Mouse (Mus musculus) midbrain, embryonic 14.5 days (tissue): ENCODE measurements around the gene Areg. TPM values are rescaled to one million over a fixed set of nuclear protein-coding genes. Genes with fewer than 3 reads are reported as not detected.

ENCODE experiments used
- ATAC-seq: fragments of 200-750 bp; cut with Nextera tagmentation; 2 replicates; pipeline ENCODE4 v1.8.0; 2017; ENCODE audit warnings: moderate number of reproducible peaks, moderate library complexity; ENCODE audit not compliant: low FRiP score, low TSS enrichment
- DNase-seq: peaks from one replicate; pipeline ENCODE4 v3.0.0-alpha.2; 2015
- H3K27ac ChIP-seq: fragments of 300-500 bp; sonication (generic); replicated peaks from 2 replicates; pipeline ENCODE4 v1.5.1; 2014; ENCODE audit warnings: mild to moderate bottlenecking, low read depth, low read length, moderate library complexity
- H3K27me3 ChIP-seq: fragments of 300-500 bp; sonication (generic); 2 replicates; pipeline ENCODE4 v1.6.1; 2014; ENCODE audit warnings: low read length, control low read depth, mixed read lengths; ENCODE audit not compliant: control insufficient read depth, insufficient read depth
- H3K36me3 ChIP-seq: fragments of 300-500 bp; sonication (generic); 2 replicates; pipeline ENCODE4 v1.6.1; 2014; ENCODE audit warnings: low read length, control low read depth; ENCODE audit not compliant: control insufficient read depth, insufficient read depth
- H3K4me1 ChIP-seq: fragments of 300-500 bp; sonication (generic); 2 replicates; pipeline ENCODE4 v1.6.1; 2014; ENCODE audit warnings: mild to moderate bottlenecking, antibody characterized with exemption, low read length, control low read depth; ENCODE audit not compliant: control insufficient read depth, insufficient read depth
- H3K4me2 ChIP-seq: fragments of 300-500 bp; sonication (generic); 2 replicates; pipeline ENCODE4 v1.6.1; 2014; ENCODE audit warnings: mild to moderate bottlenecking, low read length, moderate library complexity
- H3K4me3 ChIP-seq: fragments of 300-500 bp; sonication (generic); replicated peaks from 2 replicates; pipeline ENCODE4 v1.5.1; 2014; ENCODE audit warnings: low read depth, low read length
- H3K9ac ChIP-seq: fragments of 300-500 bp; sonication (generic); replicated peaks from 2 replicates; pipeline ENCODE4 v1.6.1; 2014; ENCODE audit warnings: mild to moderate bottlenecking, low read length, moderate library complexity
- H3K9me3 ChIP-seq: fragments of 300-500 bp; sonication (generic); 2 replicates; pipeline ENCODE4 v1.6.1; 2016; ENCODE audit warnings: low read length, control low read depth, mixed read lengths; ENCODE audit not compliant: control insufficient read depth
- WGBS: fragments of 180-500 bp; shearing (Covaris S2); extraction: QIAGEN DNeasy Blood & Tissue Kit; methylation state at CpG from one replicate; pipeline ENCODE4 v1.1.7; 2014; 5-methylcytosine and 5-hydroxymethylcytosine counted together
- polyA plus RNA-seq: library from polyadenylated mRNA; unstranded; fragments of >200 nt; fragmentation: Nextera tagmentation; extraction: Ambion mirVana; gene quantifications from 2 replicates; pipeline ENCODE4 v1.2.1, GENCODE M21; 2014

Areg gene
- polyA plus RNA-seq, 1 experiment from 2014 or later = not detected

GRCm38 (mm10) chr5:91144971-91145370 lies 5.6 kb downstream of the Areg start:
- peaks cover 8% of the 10 kb centered on the region for H3K9me3 ChIP-seq

DNA sequence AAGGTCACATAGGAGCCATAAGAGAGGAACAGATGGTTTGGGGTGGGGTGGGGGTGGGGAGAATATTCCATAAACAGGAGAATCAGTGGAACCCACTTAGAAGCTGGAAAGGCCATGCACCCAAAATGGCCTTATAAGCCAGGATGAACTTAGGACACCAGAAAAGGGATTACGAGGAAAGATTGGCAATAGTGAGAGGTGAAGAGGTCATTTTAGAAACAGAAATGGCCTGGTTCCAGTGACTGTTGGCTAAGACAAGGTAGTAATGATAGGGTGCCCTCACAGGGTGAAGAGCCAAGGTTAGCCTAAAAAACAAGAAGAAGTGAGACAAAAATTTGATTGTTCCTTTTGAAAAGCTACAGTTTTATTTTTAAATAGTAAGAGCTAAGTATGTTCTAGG lies 7.6 kb downstream of the Areg start:
- H3K4me1 ChIP-seq = no peaks in the 10 kb centered on the region
- no peak overlapping the region for H3K27ac ChIP-seq
- H3K36me3 ChIP-seq = no peaks in the 10 kb centered on the region
- no peak overlapping the region for H3K4me3 ChIP-seq
- H3K4me2 ChIP-seq = no peak overlapping the region
- DNase-seq (no peak), ATAC-seq (no peak)
- peaks cover 20% of the 10 kb centered on the region for H3K9me3 ChIP-seq
- H3K9ac ChIP-seq = no peak overlapping the region
- WGBS = 91% methylated on average over 1 of the region's 1 CpGs
- H3K27me3 ChIP-seq = no peaks in the 10 kb centered on the region

More at GRCm38 (mm10) chr5:91144971-91145370, 5.6 kb downstream of the Areg start:
- DNase-seq (no peak), ATAC-seq (no peak)
- no peak overlapping the region for H3K4me2 ChIP-seq
- no peak overlapping the region for H3K9ac ChIP-seq
- H3K27ac ChIP-seq = no peak overlapping the region
- no peaks in the 10 kb centered on the region for H3K4me1 ChIP-seq
- no peak overlapping the region for H3K4me3 ChIP-seq
- peaks cover 12% of the 10 kb centered on the region; the same call in 1 of the 2 replicates for H3K27me3 ChIP-seq
- no peaks in the 10 kb centered on the region for H3K36me3 ChIP-seq
- 95% methylated on average over 9 of the region's 9 CpGs for WGBS

DNA sequence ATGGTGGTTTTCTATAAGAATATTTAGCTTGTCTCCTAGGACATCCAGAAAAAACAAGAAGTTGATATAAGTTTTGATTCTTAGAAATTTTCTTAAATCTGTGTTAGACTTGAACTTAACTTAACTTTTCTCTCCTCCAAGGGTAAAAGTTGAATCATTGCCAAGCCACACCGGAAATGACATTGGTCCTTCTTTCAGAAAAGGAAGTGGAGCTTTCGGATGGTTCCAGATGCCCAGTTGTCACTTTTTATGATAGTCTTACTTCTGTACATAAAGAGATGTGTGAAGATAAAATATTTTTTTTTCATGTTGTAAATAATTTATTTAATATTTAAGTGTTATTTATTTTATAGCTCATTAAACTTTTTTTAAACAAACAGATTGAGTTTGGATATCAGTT lies 8.7 kb downstream of the Areg start:
- H3K36me3 ChIP-seq = no peaks in the 10 kb centered on the region
- no peak overlapping the region for H3K4me3 ChIP-seq

DNA sequence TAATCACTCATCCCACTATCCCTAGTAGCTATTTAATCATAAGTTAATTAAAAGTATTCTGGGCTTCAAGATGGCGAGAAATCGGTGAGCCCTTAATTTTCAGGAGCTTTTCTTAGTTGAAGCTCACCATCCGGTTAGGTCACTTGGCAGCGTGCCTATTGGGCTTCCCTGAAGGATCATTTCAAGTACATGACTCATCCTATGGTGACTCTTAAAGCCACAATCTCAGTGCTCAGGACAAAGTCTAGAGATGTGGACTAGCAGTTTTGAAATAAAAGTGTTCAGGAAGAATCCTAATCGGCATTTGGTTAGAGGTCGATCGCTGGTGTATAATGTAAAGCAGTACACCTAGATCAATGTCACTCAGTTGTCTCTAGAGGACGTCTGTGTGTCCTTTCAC lies 17.3 kb downstream of the Areg start:
- Histone ChIP-seq H3K27ac (no peak overlapping the region), H3K9me3 (0 out of 2 replicates have a peak, but pooled peaks cover 3% of the 10 kb centered on the region), H3K4me3 (no peak overlapping the region), H3K9ac (no peak overlapping the region), H3K27me3 (no peaks in the 10 kb centered on the region), H3K4me1 (no peaks in the 10 kb centered on the region), H3K4me2 (no peak overlapping the region), H3K36me3 (no peaks in the 10 kb centered on the region)
- ATAC-seq = no peak
- WGBS = 88% methylated on average over 8 of the region's 8 CpGs
- DNase-seq = no peak

More for the DNA sequence above, 8.7 kb downstream of the Areg start:
- 90% methylated on average over 2 of the region's 2 CpGs for WGBS
- no peak overlapping the region for H3K27ac ChIP-seq
- H3K27me3 ChIP-seq = no peaks in the 10 kb centered on the region
- no peak overlapping the region for H3K9ac ChIP-seq
- H3K4me2 ChIP-seq = no peak overlapping the region
- H3K4me1 ChIP-seq = no peaks in the 10 kb centered on the region
- ATAC-seq (no peak), DNase-seq (no peak)
- H3K9me3 ChIP-seq = peaks cover 23% of the 10 kb centered on the region

DNA sequence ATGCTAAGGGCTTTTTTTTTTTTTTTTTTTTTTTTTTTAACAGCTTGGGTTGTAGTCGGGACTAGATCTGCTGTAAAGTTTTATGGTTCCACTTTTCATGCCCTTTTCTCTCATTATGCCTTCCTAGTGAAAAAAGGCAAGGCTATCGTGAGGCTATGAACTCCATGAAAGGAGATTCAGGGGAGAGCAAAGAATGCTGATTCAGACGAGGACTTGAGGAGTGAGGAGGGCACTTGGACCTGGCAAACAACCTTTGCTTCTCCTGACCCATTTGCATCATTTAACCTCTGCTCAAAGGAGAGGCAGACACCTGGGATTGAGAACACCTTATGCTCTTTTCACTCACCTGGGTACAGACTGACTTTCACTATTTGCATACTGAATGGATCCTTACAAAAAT lies 17.8 kb downstream of the Areg start:
- Histone ChIP-seq H3K36me3 (no peaks in the 10 kb centered on the region), H3K4me3 (no peak overlapping the region), H3K9ac (no peak overlapping the region), H3K27me3 (no peaks in the 10 kb centered on the region), H3K9me3 (0 out of 2 replicates have a peak, but pooled peaks cover 3% of the 10 kb centered on the region), H3K27ac (no peak overlapping the region), H3K4me2 (no peak overlapping the region), H3K4me1 (no peaks in the 10 kb centered on the region)
- no peak for DNase-seq
- 45% methylated on average over 3 of the region's 3 CpGs for WGBS
- no peak for ATAC-seq

DNA sequence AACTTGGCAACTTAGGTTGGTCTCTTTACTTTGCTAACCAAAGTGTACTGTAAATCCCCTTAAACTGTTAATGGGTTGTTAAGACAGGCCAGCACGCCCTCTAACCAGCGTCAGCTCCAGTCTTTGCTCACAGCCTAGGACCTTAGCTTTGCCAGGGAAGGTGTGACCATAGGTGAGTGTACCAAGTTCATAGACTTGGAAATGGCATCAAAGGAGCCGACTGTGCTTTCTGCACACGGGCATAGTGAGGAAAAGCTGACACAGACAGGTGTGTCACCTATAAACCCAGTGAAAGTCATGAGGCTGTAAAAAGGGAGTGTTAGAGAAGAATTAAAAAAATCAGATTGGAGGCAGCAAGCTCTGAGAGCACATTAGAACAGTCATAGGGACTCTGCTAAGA lies 23.4 kb downstream of the Areg start:
- no peaks in the 10 kb centered on the region for H3K36me3 ChIP-seq
- H3K4me2 ChIP-seq = no peak overlapping the region
- H3K4me1 ChIP-seq = no peaks in the 10 kb centered on the region
- ATAC-seq = no peak
- DNase-seq = no peak
- no peaks in the 10 kb centered on the region for H3K27me3 ChIP-seq
- no peaks in the 10 kb centered on the region for H3K9me3 ChIP-seq
- no peak overlapping the region for H3K4me3 ChIP-seq
- H3K27ac ChIP-seq = no peak overlapping the region
- no peak overlapping the region for H3K9ac ChIP-seq
- 90% methylated on average over 4 of the region's 4 CpGs for WGBS

GRCm38 (mm10) chr5:91166601-91167000 lies 27.2 kb downstream of the Areg start:
- H3K27me3 ChIP-seq = no peaks in the 10 kb centered on the region

DNA sequence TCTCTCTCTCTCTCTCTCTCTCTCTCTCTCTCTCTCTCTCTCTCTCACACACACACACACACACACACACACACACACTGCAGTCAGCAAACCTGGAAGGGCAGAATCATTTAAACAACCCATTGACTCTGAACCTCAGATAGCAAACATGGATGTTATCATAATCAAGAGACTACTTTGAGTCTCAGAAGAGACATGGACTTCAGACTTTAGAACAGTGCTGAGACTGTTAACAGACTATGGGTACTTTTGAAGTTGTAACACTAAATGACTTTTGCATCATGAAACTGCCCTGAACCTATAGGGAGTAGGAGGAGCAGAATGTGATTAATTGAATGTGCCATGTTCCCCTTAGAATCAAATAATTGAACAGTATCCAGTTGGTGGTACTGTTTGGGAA lies 37.0 kb downstream of the Areg start:
- Histone ChIP-seq H3K9ac (no peak overlapping the region), H3K27me3 (no peaks in the 10 kb centered on the region), H3K4me2 (no peak overlapping the region), H3K9me3 (no peaks in the 10 kb centered on the region), H3K4me3 (no peak overlapping the region), H3K27ac (no peak overlapping the region), H3K36me3 (no peaks in the 10 kb centered on the region), H3K4me1 (no peaks in the 10 kb centered on the region)
- DNase-seq = no peak
- ATAC-seq = no peak

More at GRCm38 (mm10) chr5:91166601-91167000, 27.2 kb downstream of the Areg start:
- WGBS = 94% methylated on average over 5 of the region's 5 CpGs
- DNase-seq = peak; percentile 1
- ATAC-seq = no peak
- Histone ChIP-seq H3K27ac (no peak overlapping the region), H3K4me2 (no peak overlapping the region), H3K4me3 (no peak overlapping the region), H3K9me3 (no peaks in the 10 kb centered on the region), H3K9ac (no peak overlapping the region), H3K36me3 (no peaks in the 10 kb centered on the region), H3K4me1 (no peaks in the 10 kb centered on the region)

- WGBS = 77% methylated on average over 3 of the region's 3 CpGs
- H3K27me3 ChIP-seq = no peaks in the 10 kb centered on the region
- H3K27ac ChIP-seq = no peak overlapping the region
- no peaks in the 10 kb centered on the region for H3K9me3 ChIP-seq
- ATAC-seq (no peak), DNase-seq (no peak)
- no peaks in the 10 kb centered on the region for H3K36me3 ChIP-seq
- H3K4me3 ChIP-seq = no peak overlapping the region
- no peaks in the 10 kb centered on the region for H3K4me1 ChIP-seq
- H3K9ac ChIP-seq = no peak overlapping the region
- no peak overlapping the region for H3K4me2 ChIP-seq
Observed at GRCm38 (mm10) chr5:91194572-91194971, 55.2 kb downstream of the Areg start.
